Mouse (Mus musculus) myocyte (in vitro differentiated cells): ENCODE data around the gene Gm17364. TPM values are rescaled to one million over a fixed set of nuclear protein-coding genes. Genes with fewer than 3 reads are reported as not detected.

Experiments
- H3K27me3 ChIP-seq: one replicate; pipeline ENCODE4 v1.6.1; 2011; ENCODE audit not compliant: control insufficient read depth, insufficient read depth, insufficient read length
- H3K36me3 ChIP-seq: one replicate; pipeline ENCODE4 v1.6.1; 2011; ENCODE audit not compliant: control insufficient read depth, insufficient read depth
- H3K4me2 ChIP-seq: one replicate; pipeline ENCODE4 v1.6.1; 2011; ENCODE audit warnings: low read depth, control low read depth
- H3K4me3 ChIP-seq: one replicate; pipeline ENCODE4 v1.5.1; 2011; ENCODE audit warnings: mild to moderate bottlenecking, control low read depth, moderate library complexity
- H3K79me2 ChIP-seq: one replicate; pipeline ENCODE4 v1.6.1; 2011; ENCODE audit not compliant: control insufficient read depth, insufficient read depth
- H3ac ChIP-seq: one replicate; pipeline ENCODE4 v1.6.1; 2011; ENCODE audit not compliant: control insufficient read depth, insufficient read length
- CEBPB ChIP-seq: IDR thresholded peaks from 2 replicates; pipeline ENCODE4 v1.6.1; 2011; ENCODE audit warnings: mild to moderate bottlenecking, moderate library complexity; ENCODE audit not compliant: poor library complexity, insufficient read depth, severe bottlenecking
- E2F4 ChIP-seq: IDR thresholded peaks from one replicate; pipeline ENCODE4 v1.6.1; 2011; ENCODE audit warnings: mild to moderate bottlenecking, control low read depth, moderate library complexity; ENCODE audit not compliant: insufficient read depth
- MAX ChIP-seq: IDR thresholded peaks from one replicate; pipeline ENCODE4 v1.6.1; 2011; ENCODE audit warnings: low read depth, mild to moderate bottlenecking, control low read depth
- MYOD1 ChIP-seq, 3 experiments: IDR thresholded peaks; one replicate each; pipeline ENCODE4 v1.6.1; 2011; ENCODE audit warnings: control low read depth in 2 of 3, low read depth in 2 of 3, mild to moderate bottlenecking in 2 of 3, moderate library complexity in 1 of 3; ENCODE audit not compliant: insufficient read length in 2 of 3, control insufficient read depth in 1 of 3
- MYOG ChIP-seq, 3 experiments: IDR thresholded peaks; one replicate each; pipeline ENCODE4 v1.6.1; 2011; ENCODE audit warnings: control low read depth in 2 of 3, low read depth in 2 of 3, mild to moderate bottlenecking in 2 of 3; ENCODE audit not compliant: insufficient read length in 2 of 3, control insufficient read depth in 1 of 3, insufficient read depth in 1 of 3
- POLR2A ChIP-seq: IDR thresholded peaks from one replicate; pipeline ENCODE4 v1.6.1; 2011; ENCODE audit warnings: low read depth, mild to moderate bottlenecking, control low read depth, moderate library complexity; ENCODE audit not compliant: insufficient read length
- POLR2AphosphoS2 ChIP-seq: IDR thresholded peaks from one replicate; pipeline ENCODE4 v1.6.1; 2011; ENCODE audit warnings: low read depth, control low read depth; ENCODE audit not compliant: insufficient read length
- REST ChIP-seq: IDR thresholded peaks from one replicate; pipeline ENCODE4 v1.6.1; 2011; ENCODE audit warnings: mild to moderate bottlenecking, control low read depth, moderate library complexity; ENCODE audit not compliant: insufficient read depth, insufficient read length
- SRF ChIP-seq: IDR thresholded peaks from one replicate; pipeline ENCODE4 v1.6.1; 2011; ENCODE audit warnings: low read depth; ENCODE audit not compliant: control insufficient read depth, insufficient read length
- TCF12 ChIP-seq: IDR thresholded peaks from one replicate; pipeline ENCODE4 v1.6.1; 2011; ENCODE audit warnings: mild to moderate bottlenecking, control low read depth; ENCODE audit not compliant: poor library complexity, insufficient read depth, severe bottlenecking
- TCF3 ChIP-seq: IDR thresholded peaks from one replicate; pipeline ENCODE4 v1.6.1; 2011; ENCODE audit warnings: low read depth, control low read depth; ENCODE audit not compliant: insufficient read length
- USF1 ChIP-seq: IDR thresholded peaks from one replicate; pipeline ENCODE4 v1.6.1; 2011; ENCODE audit warnings: low read depth, mild to moderate bottlenecking, control low read depth, moderate library complexity
- polyA plus RNA-seq: library from polyadenylated mRNA; unstranded; fragments of >200 nt; fragmentation: generic; extraction: Trizol; gene quantifications from one replicate; pipeline ENCODE4 v1.2.1, GENCODE M21; 2012; ENCODE audit warnings: missing spikeins

The Gm17364 gene
- polyA plus RNA-seq, 1 experiment, result not detected

- Histone ChIP-seq H3K79me2 (no peaks in the 10 kb centered on the region), H3K36me3 (no peaks in the 10 kb centered on the region), H3K4me2 (no peak overlapping the region), H3K27me3 (peaks cover 55% of the 10 kb centered on the region), H3K4me3 (no peak overlapping the region), H3ac (no peak overlapping the region)
- TF ChIP-seq E2F4, result no peak
- TF ChIP-seq MYOG (IDR thresholded peaks at IDR 0.05; ENCODE audit: control insufficient read depth in 1 of 3, insufficient read depth in 1 of 3, insufficient read length in 2 of 3, low read depth in 2 of 3), result no peak
- no peak for TF ChIP-seq REST
- no peak for TF ChIP-seq SRF
- no peak for TF ChIP-seq USF1
- no peak for TF ChIP-seq MYOD1 (IDR thresholded peaks at IDR 0.05; ENCODE audit: control insufficient read depth in 1 of 3, insufficient read length in 2 of 3, low read depth in 2 of 3)
- TF ChIP-seq TCF12, result no peak
- TF ChIP-seq MAX, result no peak
- TF ChIP-seq POLR2A, result no peak
- no peak for TF ChIP-seq POLR2AphosphoS2
These were observed 41.6 kb downstream of the Gm17364 start for GRCm38 (mm10) chr13:41232209-41232608.

GRCm38 (mm10) chr13:41231389-41231983, 42.3 kb downstream of the Gm17364 start:
- Histone ChIP-seq H3K36me3 (no peaks in the 10 kb centered on the region), H3K4me2 (no peak overlapping the region), H3ac (no peak overlapping the region), H3K79me2 (no peaks in the 10 kb centered on the region), H3K27me3 (peaks cover 50% of the 10 kb centered on the region), H3K4me3 (no peak overlapping the region)
- TF ChIP-seq REST, result no peak
- no peak for TF ChIP-seq MYOG (IDR thresholded peaks at IDR 0.05; ENCODE audit: control insufficient read depth in 1 of 3, insufficient read depth in 1 of 3, insufficient read length in 2 of 3, low read depth in 2 of 3)
- no peak for TF ChIP-seq TCF3
- TF ChIP-seq POLR2A, result no peak
- no peak for TF ChIP-seq MAX
- no peak for TF ChIP-seq SRF
- no peak for TF ChIP-seq E2F4
- no peak for TF ChIP-seq CEBPB
- TF ChIP-seq TCF12, result no peak
- TF ChIP-seq MYOD1 (IDR thresholded peaks at IDR 0.05; ENCODE audit: control insufficient read depth in 1 of 3, insufficient read length in 2 of 3, low read depth in 2 of 3), result no peak
- TF ChIP-seq POLR2AphosphoS2, result no peak
- no peak for TF ChIP-seq USF1

GRCm38 (mm10) chr13:41230256-41230655, 43.5 kb downstream of the Gm17364 start:
- TF ChIP-seq POLR2AphosphoS2 (no peak), MYOD1 (IDR thresholded peaks at IDR 0.05; ENCODE audit: control insufficient read depth in 1 of 3, insufficient read length in 2 of 3, low read depth in 2 of 3) (no peak), E2F4 (no peak), TCF3 (no peak), CEBPB (no peak), TCF12 (no peak), USF1 (no peak), MYOG (IDR thresholded peaks at IDR 0.05; ENCODE audit: control insufficient read depth in 1 of 3, insufficient read depth in 1 of 3, insufficient read length in 2 of 3, low read depth in 2 of 3) (no peak), POLR2A (no peak), MAX (no peak), REST (no peak)
- Histone ChIP-seq H3K79me2 (no peaks in the 10 kb centered on the region), H3K4me2 (no peak overlapping the region), H3K36me3 (no peaks in the 10 kb centered on the region), H3ac (no peak overlapping the region), H3K4me3 (no peak overlapping the region), H3K27me3 (peaks cover 41% of the 10 kb centered on the region)

GRCm38 (mm10) chr13:41228060-41228459, 45.7 kb downstream of the Gm17364 start:
- Histone ChIP-seq H3K4me3 (no peak overlapping the region), H3K36me3 (no peaks in the 10 kb centered on the region), H3K4me2 (no peak overlapping the region), H3ac (no peak overlapping the region), H3K27me3 (peaks cover 31% of the 10 kb centered on the region), H3K79me2 (no peaks in the 10 kb centered on the region)
- TF ChIP-seq POLR2AphosphoS2 (no peak), SRF (no peak), TCF12 (no peak), MYOD1 (IDR thresholded peaks at IDR 0.05; ENCODE audit: control insufficient read depth in 1 of 3, insufficient read length in 2 of 3, low read depth in 2 of 3) (no peak), USF1 (no peak), TCF3 (no peak), POLR2A (no peak), E2F4 (no peak), MYOG (IDR thresholded peaks at IDR 0.05; ENCODE audit: control insufficient read depth in 1 of 3, insufficient read depth in 1 of 3, insufficient read length in 2 of 3, low read depth in 2 of 3) (no peak), CEBPB (no peak), REST (no peak), MAX (no peak)

GRCm38 (mm10) chr13:41226513-41226912, 47.3 kb downstream of the Gm17364 start:
- Histone ChIP-seq H3ac (no peak overlapping the region), H3K79me2 (no peaks in the 10 kb centered on the region), H3K4me3 (no peak overlapping the region), H3K27me3 (peaks cover 29% of the 10 kb centered on the region), H3K36me3 (no peaks in the 10 kb centered on the region), H3K4me2 (no peak overlapping the region)
- TF ChIP-seq SRF (no peak), POLR2A (no peak), USF1 (no peak), CEBPB (no peak), E2F4 (no peak)

Other genes with a start within 250 kb of the Gm17364 start
- gene Mak, start 194.3 kb downstream of the Gm17364 start, polyA plus RNA-seq, result 0.01 TPM
- gene Gcm2, start 162.9 kb downstream of the Gm17364 start, polyA plus RNA-seq, result not detected
- not detected for gene Sycp2l, start 159.7 kb downstream of the Gm17364 start, polyA plus RNA-seq
- not detected for gene Elovl2, start 53.6 kb downstream of the Gm17364 start, polyA plus RNA-seq
- gene Smim13, start 24.1 kb downstream of the Gm17364 start, polyA plus RNA-seq, result 11.1 TPM
- 11.6 TPM for gene Nedd9, start 213.4 kb upstream of the Gm17364 start, polyA plus RNA-seq